8 mouse cellular contexts compared by ENCODE assay signal in the genomic region with DNA sequence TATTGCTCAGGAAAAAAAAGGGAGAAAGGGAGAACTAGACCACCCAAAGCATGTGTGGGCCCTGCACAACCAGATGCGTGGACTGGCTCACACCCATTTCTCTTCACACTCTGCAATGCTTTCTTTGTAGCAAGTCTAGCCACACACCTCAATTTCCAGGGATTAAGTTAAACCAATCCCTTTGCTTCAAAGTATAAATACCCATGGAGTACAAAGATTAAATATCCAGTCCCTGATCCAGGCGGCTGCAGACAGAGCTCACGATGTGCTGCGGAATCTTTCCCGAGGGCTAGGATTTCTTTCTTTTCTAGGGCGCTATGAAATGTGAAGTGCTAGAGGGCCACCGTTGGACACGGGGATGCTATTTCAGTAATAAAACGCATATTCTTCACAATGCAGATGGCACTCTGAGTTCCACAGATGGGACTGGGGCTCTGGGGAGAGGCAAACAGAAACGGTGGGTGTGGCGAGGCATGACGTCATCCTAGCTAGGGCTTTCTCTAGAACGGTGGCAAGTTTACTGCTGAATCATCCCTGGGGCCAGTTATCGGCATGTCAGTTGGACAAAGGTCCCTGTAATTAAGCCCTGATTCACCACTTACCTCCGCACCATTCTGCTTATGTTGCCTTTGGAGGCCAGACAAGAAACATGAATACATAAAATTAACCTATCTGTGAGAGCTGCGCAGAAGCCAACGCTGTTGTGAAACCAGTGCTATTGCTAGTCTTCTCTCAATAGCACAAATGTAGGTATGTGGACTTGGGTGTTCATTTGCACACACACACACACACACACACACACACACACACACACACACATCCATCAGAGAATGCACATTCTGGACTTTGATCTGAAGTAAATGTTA. TPM values are rescaled to one million over a fixed set of nuclear protein-coding genes. Genes with fewer than 3 reads are reported as not detected.
DNase-seq lines count a peak whose midpoint lies in the region; ATAC-seq and TF ChIP-seq lines count a peak whose summit lies in the region.

No protein-coding gene starts in this region.

- H3K36me3 ChIP-seq in C2C12 (ENCODE audit: control insufficient read depth, insufficient read depth): no peaks in the 10 kb centered on the region
- H3K36me3 ChIP-seq in heart, adult 2 months (ENCODE audit: control insufficient read depth, insufficient read depth, low read length): no peaks in the 10 kb centered on the region
- H3K36me3 ChIP-seq in kidney, embryonic 15.5 days: no peaks in the 10 kb centered on the region

- peak overlapping the region; percentile 43 for H3K4me2 ChIP-seq in kidney, embryonic 15.5 days

- peak; percentile 83 for DNase-seq in ZHBTc4 (ENCODE audit: low read depth, low spot score)
- DNase-seq in embryo, embryonic 11 days: peak; percentile 33
- peak; percentile 56 to 63 for DNase-seq in heart, adult 2 months
- peak; percentile 79 for DNase-seq in liver
- DNase-seq in ovary, adult 18-20 months (ENCODE audit: low spot score): no peak

- intact Hi-C loops in heart, adult 2 months (cut with DNase I): no loop called here

- H3K79me2 ChIP-seq in C2C12 (ENCODE audit: control insufficient read depth, insufficient read depth): no peaks in the 10 kb centered on the region
- H3K79me2 ChIP-seq in heart, adult 2 months (replicated peaks; ENCODE audit: control insufficient read depth, insufficient read depth, low read length): no peaks in the 10 kb centered on the region

- TF ChIP-seq CTCF in C2C12 (IDR thresholded peaks at IDR 0.05; ENCODE audit: control insufficient read depth, insufficient read depth, insufficient read length): no peak
- TF ChIP-seq CTCF in heart, adult 2 months (IDR thresholded peaks at IDR 0.05): no peak
- no peak for TF ChIP-seq CTCF in olfactory bulb, adult 2 months (IDR thresholded peaks at IDR 0.05; ENCODE audit: insufficient read depth, low read depth, low read length)

- H3K27ac ChIP-seq in heart, adult 2 months: no peak overlapping the region
- no peak overlapping the region for H3K27ac ChIP-seq in kidney, embryonic 15.5 days
- peak overlapping the region; percentile 64 for H3K27ac ChIP-seq in olfactory bulb, adult 2 months (ENCODE audit: insufficient read depth, low read depth, low read length)

- no peak overlapping the region for H3K4me3 ChIP-seq in C2C12 (ENCODE audit: insufficient read depth, poor library complexity, severe bottlenecking)
- no peak overlapping the region for H3K4me3 ChIP-seq in heart, adult 2 months
- no peak overlapping the region for H3K4me3 ChIP-seq in kidney, embryonic 15.5 days (replicated peaks)
- no peak overlapping the region for H3K4me3 ChIP-seq in olfactory bulb, adult 2 months (ENCODE audit: insufficient read depth, low read depth, low read length)

- WGBS in heart, adult 2 months: 53% methylated on average over 17 of the region's 17 CpGs
- 55% methylated on average over 17 of the region's 17 CpGs for WGBS in kidney, embryonic 15.5 days
- 27% methylated on average over 17 of the region's 17 CpGs for WGBS in olfactory bulb, adult 2 months

- no peaks in the 10 kb centered on the region for H3K27me3 ChIP-seq in C2C12 (ENCODE audit: control insufficient read depth, insufficient read depth, insufficient read length)
- no peaks in the 10 kb centered on the region for H3K27me3 ChIP-seq in heart, adult 2 months (ENCODE audit: control insufficient read depth, insufficient read depth, low read length)
- H3K27me3 ChIP-seq in kidney, embryonic 15.5 days: peaks cover 2% of the 10 kb centered on the region; the same call in 1 of the 2 replicates

- no peaks in the 10 kb centered on the region for H3K9me3 ChIP-seq in kidney, embryonic 15.5 days (replicated peaks)

- TF ChIP-seq POLR2A in heart, adult 2 months (IDR thresholded peaks at IDR 0.05; ENCODE audit: insufficient read depth, low read depth, low read length): no peak
- TF ChIP-seq POLR2A in olfactory bulb, adult 2 months (IDR thresholded peaks at IDR 0.05; ENCODE audit: insufficient read depth, low read depth, low read length): no peak

- H3K79me3 ChIP-seq in C2C12 (ENCODE audit: low read depth): no peaks in the 10 kb centered on the region

- no peaks in the 10 kb centered on the region for H3K4me1 ChIP-seq in heart, adult 2 months (ENCODE audit: control insufficient read depth, insufficient read depth, low read length)
- peaks cover 4% of the 10 kb centered on the region for H3K4me1 ChIP-seq in kidney, embryonic 15.5 days
- peaks cover 7% of the 10 kb centered on the region; the same call in 1 of the 2 replicates for H3K4me1 ChIP-seq in olfactory bulb, adult 2 months (ENCODE audit: control insufficient read depth, insufficient read depth, low read length)

- ATAC-seq in kidney, embryonic 15.5 days (replicated peaks; ENCODE audit: low FRiP score): peak; percentile 52; the same call in 1 of the 2 replicates

- TF ChIP-seq EP300 in heart, adult 2 months (IDR thresholded peaks at IDR 0.05; ENCODE audit: insufficient read depth, low read depth, low read length): 0 out of 2 replicates have a peak, but pooled peaks have one; percentile 23

- H3ac ChIP-seq in C2C12 (ENCODE audit: control insufficient read depth, insufficient read length, low read depth): no peak overlapping the region

- H3K9ac ChIP-seq in heart, adult 2 months (ENCODE audit: low read depth, low read length): no peak overlapping the region
- no peak overlapping the region for H3K9ac ChIP-seq in kidney, embryonic 15.5 days

TF ChIP-seq in C2C12, 6 proteins besides CTCF, POLR2A, EP300 and RAD21:
- TF ChIP-seq MYOG (IDR thresholded peaks at IDR 0.05; ENCODE audit: control insufficient read depth, extremely low read depth, insufficient read length) (no peak), CEBPB (IDR thresholded peaks at IDR 0.05; ENCODE audit: low read depth) (peak; percentile 91), MAX (IDR thresholded peaks at IDR 0.05) (no peak), MYOD1 (IDR thresholded peaks at IDR 0.05; ENCODE audit: control insufficient read depth, insufficient read length, low read depth) (peak; percentile 53), FOSL1 (IDR thresholded peaks at IDR 0.05; ENCODE audit: insufficient read depth, low read length, poor library complexity, severe bottlenecking) (peak; percentile 53), USF1 (IDR thresholded peaks at IDR 0.05; ENCODE audit: low read depth) (no peak)

RNA-seq across cellular contexts. Expression of gene Zfp706, which starts 47.3 kb away (rescaled TPM):
- 184 TPM for polyA plus RNA-seq in C2C12 (2012; fragmentation: generic; extraction: Trizol)
- 100 to 1,000 TPM; 205 to 240 TPM for total RNA-seq in heart, adult 2 months (2021)
- 61.1 and 80.2 TPM in 2 replicates for polyA plus RNA-seq in heart, adult 2 months (2012; rRNA removed)
- 428 and 495 TPM in 2 replicates for polyA plus RNA-seq in kidney, embryonic 15.5 days (2015; fragmentation: Nextera tagmentation; extraction: Ambion mirVana)
- not detected in 2 replicates for polyA plus RNA-seq in olfactory bulb, adult 2 months (2012; ENCODE audit: insufficient read depth, insufficient read length, low replicate concordance, missing spikeins)
